Mouse (Mus musculus): ENCODE results near the gene Clns1a.

The Clns1a gene

DNA sequence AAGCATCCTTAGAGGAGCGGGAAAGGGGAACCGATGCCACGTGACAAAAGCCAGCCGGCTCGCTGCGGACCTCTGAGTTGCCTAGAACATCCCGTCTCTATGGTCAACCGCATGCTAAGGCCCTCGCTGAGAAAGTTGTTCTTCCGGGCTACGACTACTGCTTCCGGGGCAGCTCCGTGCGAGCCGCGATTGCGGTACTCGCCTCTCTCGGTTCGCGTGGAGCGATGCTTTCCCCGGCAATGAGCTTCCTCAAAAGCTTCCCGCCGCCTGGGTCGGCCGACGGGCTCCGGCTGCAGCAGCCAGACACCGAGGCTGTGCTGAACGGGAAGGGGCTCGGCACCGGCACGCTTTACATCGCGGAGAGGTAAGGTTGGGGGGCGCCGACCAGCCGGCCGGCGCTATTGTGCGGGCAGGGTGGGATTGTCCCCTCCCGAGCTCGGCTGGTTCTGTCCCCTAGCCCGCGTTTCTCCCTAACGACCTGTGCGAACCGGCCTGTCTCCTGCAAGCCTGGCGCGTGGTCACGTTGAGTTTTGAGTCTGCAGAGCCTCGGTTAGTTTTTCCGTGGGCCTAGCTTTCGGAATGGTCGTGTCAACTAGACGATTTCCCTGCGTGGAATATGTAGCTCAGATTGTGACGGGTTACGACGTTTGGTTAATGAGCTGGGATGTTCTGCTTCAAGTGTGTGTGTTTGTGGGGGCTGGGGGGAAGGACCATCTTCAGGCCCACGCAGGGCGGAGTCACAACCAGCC is at the start of gene Clns1a:
Gene Clns1a, plus strand, starts transcription at position 129 of the 749 bp plus-strand sequence.
- DNase-seq, result peak; percentile 93

- DNase-seq, result no peak
These were observed 48.8 kb upstream of the Clns1a start for GRCm38 (mm10) chr7:97647656-97648055.

- DNase-seq, result no peak
These were observed 45.7 kb upstream of the Clns1a start for GRCm38 (mm10) chr7:97650729-97651128.

GRCm38 (mm10) chr7:97656144-97656543 is 40.3 kb upstream of the Clns1a start:
- DNase-seq, result no peak

DNA sequence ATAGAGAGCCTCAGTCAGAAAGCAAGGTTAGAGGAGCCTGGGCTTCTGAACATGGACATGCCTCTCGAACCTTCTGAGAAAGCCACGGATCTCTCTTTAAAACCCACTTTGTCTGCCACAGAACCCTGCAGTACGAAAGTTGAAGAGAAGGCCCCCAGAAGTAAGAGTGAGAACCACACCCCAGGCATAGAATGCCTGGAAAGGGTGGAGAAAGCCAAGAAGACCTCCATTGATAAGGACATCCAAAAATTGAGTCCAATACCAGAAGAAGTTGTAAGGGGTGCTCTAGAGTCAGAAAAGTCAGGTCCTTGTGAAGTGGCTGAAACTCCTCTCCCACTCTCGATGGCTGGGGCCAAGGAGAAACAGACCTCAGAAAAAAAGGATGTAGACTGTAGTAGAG is 34.8 kb upstream of the Clns1a start:
- DNase-seq, result no peak

GRCm38 (mm10) chr7:97679239-97679638 is 17.2 kb upstream of the Clns1a start:
- DNase-seq, result no peak

DNA sequence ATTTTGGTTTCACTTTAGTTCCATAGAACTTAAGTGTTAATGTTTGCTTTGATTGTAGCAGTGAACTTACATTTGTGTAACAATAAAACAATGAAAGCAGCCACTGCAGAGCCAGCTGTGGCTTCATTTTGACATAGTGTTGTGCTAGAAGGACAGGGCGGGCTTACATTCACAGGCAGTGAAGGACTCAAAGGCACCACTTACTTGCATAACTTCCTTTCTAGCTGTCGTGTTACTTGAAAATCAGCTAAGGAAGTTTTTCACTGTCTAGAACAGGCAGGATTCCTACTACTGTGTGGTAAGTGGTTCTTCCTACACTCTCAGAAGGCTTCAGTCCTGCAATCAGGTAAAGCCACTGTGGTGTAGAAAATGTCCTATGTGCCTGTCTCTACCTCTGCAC is 8.6 kb upstream of the Clns1a start:
- DNase-seq, result no peak

DNA sequence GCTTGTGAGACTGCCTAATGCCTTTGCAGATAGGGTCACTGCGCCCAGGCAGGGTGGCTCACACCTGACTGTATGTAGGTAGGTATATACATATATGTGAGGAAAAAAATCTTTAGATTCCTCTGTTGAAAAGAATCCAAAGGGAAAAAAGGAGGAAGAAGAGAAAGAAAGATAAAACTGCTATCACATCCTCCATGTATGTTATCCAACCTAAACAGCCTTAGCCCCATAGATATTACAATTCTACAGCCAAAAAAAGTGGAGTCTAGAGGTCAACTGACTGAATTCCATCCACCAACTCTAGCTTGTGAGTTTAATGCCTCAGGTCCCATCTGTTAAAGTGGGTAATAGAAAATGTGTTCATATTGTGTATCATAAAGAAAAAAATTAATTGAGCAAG is 993 bp upstream of the Clns1a start:
- DNase-seq, result no peak

GRCm38 (mm10) chr7:97696133-97696505 is 315 bp upstream of the Clns1a start:
- no peak for DNase-seq

GRCm38 (mm10) chr7:97700173-97700572 is 3.7 kb downstream of the Clns1a start:
- DNase-seq, result no peak

- no peak for DNase-seq
These were observed 4.7 kb downstream of the Clns1a start for GRCm38 (mm10) chr7:97701106-97701505.

GRCm38 (mm10) chr7:97707123-97707522 is 10.7 kb downstream of the Clns1a start:
- DNase-seq, result no peak

GRCm38 (mm10) chr7:97707809-97708208 is 11.4 kb downstream of the Clns1a start:
- DNase-seq, result no peak

DNA sequence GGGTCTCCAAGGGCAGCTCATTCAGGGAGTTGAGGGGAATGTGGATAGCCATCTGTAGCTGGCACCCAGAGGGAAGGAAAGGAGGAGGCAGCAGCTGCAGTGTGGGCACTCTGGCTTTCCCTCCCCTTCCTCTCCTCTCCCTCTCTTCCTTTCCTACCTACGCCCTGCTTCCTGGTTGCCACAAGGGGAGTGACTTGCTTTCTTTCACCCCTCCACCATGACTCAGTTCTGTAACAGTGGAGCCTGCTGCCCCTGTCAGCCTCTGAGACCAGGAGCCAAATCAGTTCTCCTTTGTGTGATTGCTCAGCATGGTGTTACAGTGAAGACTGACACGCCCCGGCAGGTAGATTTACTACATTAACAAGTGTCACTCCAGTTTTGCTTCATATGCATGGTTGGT is 12.8 kb downstream of the Clns1a start:
- DNase-seq, result no peak

DNA sequence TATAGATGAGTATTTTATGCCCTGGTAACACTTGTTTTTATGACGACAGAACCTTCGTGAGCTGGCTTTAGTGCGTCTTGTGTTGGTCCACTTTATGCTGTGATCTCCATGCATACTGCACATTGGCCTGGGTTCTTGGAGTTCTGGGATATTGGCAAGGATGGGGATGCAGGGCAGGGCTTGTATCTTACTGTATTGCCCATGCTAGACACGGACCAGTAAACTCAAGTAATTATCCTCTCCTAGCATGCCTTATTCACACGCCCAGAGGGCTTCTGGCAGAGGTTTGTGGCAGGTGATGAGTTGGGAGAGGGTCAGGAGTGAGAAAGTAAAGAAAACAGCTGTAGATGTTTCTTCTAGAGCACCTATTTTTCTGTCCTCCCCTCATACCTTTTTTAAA is 18.2 kb downstream of the Clns1a start:
- no peak for DNase-seq

GRCm38 (mm10) chr7:97717326-97717725 is 20.9 kb downstream of the Clns1a start:
- peak; percentile 53 for DNase-seq

GRCm38 (mm10) chr7:97719078-97719477 is 22.6 kb downstream of the Clns1a start:
- DNase-seq, result no peak

DNA sequence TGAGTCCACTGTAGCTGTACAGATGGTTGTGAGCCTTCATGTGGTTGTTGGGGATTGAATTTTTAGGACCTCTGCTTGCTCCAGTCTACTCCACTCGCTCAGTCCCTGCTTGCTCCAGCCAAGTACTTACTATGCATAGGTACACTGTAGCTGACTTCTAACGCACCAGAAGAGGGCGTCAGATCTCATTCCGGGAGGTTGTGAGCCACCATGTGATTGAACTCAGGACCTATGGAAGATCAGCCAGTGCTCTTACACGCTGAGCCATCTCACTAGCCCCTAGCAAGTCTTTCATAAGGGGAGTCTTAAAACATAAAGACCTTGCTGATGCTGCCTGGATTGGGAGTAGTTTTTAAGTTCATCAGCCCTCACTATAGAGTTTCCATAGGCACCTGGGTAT is 23.7 kb downstream of the Clns1a start:
- no peak for DNase-seq

DNA sequence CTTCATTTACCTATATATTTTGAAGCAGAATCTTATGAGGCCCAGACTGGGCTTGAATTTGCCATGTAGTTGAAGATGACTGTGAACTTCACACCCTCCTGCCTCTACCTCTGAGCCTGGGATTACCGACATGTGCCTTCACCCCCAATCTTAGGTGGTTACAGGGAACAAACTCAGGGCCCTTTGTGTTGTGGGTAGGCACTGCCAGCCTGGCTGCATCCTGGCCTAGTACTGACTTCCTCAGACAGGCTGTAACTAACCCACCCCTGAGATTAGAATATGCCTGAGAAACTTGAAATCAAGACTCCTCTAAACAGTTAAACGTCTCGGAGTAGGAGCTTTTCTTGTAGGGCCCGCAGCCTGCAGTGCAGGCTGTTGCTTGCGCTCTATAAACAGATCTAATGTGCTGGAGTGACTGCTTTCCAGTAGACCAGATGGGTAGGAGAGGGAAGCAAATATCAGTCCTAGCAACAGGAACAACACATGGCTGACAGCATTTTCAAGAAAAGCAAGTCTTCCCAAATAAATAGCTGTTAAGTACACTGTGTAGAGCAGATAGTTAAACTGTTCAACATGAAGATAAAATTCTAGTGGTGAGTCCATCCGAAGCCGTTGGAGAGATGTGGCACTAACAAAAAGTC is 26.0 kb downstream of the Clns1a start:
- DNase-seq, result no peak

DNA sequence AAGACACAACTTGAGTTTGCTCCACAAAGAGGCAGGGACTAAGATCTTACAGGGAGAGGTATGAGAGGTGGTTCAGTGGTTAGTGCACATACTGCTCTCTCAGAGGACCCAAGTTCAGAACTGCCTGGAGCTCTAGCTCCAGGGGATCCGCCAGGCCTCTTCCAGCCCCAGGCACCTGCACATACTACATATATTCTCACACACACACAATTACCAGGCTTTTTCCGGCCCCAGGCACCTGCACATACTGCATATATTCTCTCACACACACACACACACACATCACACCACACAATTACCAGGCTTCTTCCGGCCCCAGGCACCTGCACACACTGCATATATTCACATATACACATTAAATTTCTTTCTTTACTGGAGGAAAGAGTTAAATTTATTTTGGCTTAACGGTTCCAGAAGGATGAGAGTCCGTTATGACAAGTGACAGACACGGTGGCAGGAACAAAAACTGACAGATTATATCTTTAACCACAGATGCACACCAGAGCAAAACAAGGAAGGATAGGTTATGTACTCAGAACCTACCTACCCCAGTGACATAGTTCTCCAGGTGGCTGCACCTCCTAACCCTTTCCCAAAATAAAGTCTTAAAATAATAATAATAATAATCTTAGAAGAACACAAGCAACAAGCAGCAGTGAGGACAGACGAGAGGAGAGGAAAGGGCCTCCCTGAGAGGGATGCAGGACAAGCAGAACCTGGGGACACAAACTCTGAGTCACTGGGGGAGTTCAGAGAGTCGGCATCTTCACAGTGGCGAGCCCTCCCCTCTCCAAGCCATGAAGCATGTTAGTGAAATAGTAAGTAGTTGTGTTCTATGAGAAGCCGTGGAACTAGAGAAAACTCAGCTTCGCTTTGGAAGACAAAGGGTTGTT is 27.5 kb downstream of the Clns1a start:
- DNase-seq, result no peak

DNA sequence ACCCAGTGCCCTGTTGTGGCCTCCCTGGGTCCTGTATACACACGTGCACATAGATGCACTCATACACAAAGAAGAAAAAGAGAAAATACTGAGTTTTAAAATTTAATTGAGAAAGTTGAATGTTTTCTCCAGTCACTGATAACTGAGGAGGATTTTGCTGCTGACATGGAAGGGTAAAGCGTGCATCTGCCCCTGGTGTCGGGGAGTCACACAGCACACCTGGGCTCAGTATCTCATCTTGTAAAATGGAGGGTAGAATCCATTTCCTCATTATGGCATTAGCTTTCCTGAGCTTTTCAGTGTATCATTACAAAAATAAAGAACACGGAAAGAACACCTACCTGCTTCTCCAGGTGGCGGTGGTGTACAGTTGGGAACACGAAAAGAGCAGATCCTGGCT is 29.0 kb downstream of the Clns1a start:
- DNase-seq, result no peak

- no peak for DNase-seq
These were observed 29.6 kb downstream of the Clns1a start for GRCm38 (mm10) chr7:97726080-97726479.

GRCm38 (mm10) chr7:97726778-97727177 is 30.3 kb downstream of the Clns1a start:
- no peak for DNase-seq
